8 mouse cellular contexts compared by ENCODE assay signal in the genomic region with DNA sequence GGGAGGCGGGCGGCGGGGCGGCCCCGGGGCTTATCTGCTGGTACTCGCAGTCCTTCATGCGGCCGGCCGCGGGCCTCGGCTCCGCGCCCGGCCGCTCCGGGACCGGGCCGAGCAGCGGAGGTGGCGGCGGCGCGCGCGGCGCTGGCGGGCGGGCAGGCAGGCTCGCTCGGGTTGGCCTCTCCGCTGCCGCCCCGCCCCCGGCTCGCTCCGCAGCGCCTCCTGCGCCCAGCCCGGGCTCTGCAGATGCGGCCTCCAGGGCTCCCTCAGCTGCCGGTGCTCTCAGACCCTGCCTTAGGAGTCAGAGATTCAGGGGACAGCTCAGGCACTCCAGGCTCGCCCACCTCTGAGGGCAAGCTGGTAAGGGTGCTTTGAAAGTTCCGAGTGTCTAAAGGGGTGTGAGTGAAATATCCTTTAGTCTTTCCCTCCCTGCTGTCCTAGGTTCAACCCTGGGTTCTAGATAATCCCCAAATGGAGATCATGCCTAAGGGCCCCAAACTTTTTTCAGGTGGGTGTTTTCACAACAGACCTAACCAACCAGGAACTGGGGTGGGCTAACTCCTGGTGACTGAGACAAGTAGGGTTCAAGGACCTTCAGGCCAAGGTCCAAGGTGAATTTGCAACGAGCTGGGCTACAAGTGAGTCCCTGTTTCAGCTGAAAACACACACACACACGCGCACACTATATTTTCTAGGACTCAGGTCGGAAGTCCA. TPM values are rescaled to one million over a fixed set of nuclear protein-coding genes. Genes with fewer than 3 reads are reported as not detected.
DNase-seq lines count a peak whose midpoint lies in the region; ATAC-seq and TF ChIP-seq lines count a peak whose summit lies in the region.

No protein-coding gene starts in this region.

- 11% methylated on average over 31 of the region's 47 CpGs for WGBS in forebrain, embryonic 11.5 days
- WGBS in heart, embryonic 16.5 days, result 13% methylated on average over 26 of the region's 47 CpGs
- WGBS in liver, embryonic 16.5 days (ENCODE audit: insufficient replicate concordance), result 9% methylated on average over 38 of the region's 47 CpGs
- WGBS in neural tube, embryonic 13.5 days, result 29% methylated on average over 12 of the region's 47 CpGs

- H3K4me3 ChIP-seq in forebrain, embryonic 11.5 days (ENCODE audit: low read depth, low read length), result peak overlapping the region; percentile 90
- H3K4me3 ChIP-seq in heart, embryonic 16.5 days (ENCODE audit: low read length), result peak overlapping the region; percentile 83
- peak overlapping the region; percentile 81 for H3K4me3 ChIP-seq in liver, embryonic 16.5 days (ENCODE audit: low read depth, low read length)
- H3K4me3 ChIP-seq in neural tube, embryonic 13.5 days, result peak overlapping the region; percentile 81
- H3K4me3 ChIP-seq in testis, adult 2 months (ENCODE audit: control insufficient read depth, low read depth, low read length), result peak overlapping the region; percentile 83

- no peaks in the 10 kb centered on the region; the same call in 1 of the 2 replicates for H3K4me1 ChIP-seq in forebrain, embryonic 11.5 days (replicated peaks; ENCODE audit: control insufficient read depth, insufficient read depth, low read length)
- H3K4me1 ChIP-seq in heart, embryonic 16.5 days (ENCODE audit: control insufficient read depth, insufficient read depth, low read length), result peaks cover 24% of the 10 kb centered on the region
- H3K4me1 ChIP-seq in liver, embryonic 16.5 days (ENCODE audit: control insufficient read depth, low read depth, low read length), result peaks cover 21% of the 10 kb centered on the region
- H3K4me1 ChIP-seq in neural tube, embryonic 13.5 days (replicated peaks), result peaks cover 40% of the 10 kb centered on the region
- H3K4me1 ChIP-seq in testis, adult 2 months (ENCODE audit: control insufficient read depth, insufficient read depth, low read length), result peaks cover 11% of the 10 kb centered on the region

- TF ChIP-seq CTCF in testis, adult 2 months (IDR thresholded peaks at IDR 0.05; ENCODE audit: control insufficient read depth, insufficient read depth, insufficient replicate concordance, low read depth, low read length), result peak; percentile 66

- ATAC-seq in CD4-positive, CD25-positive, alpha-beta regulatory T cell, adult 4 months, result peak; percentile 70
- peak; percentile 85 for ATAC-seq in forebrain, embryonic 11.5 days (replicated peaks; ENCODE audit: low FRiP score)
- ATAC-seq in heart, embryonic 16.5 days (replicated peaks; ENCODE audit: extremely low read depth, insufficient read depth, low FRiP score), result peak; percentile 81
- peak; percentile 85 for ATAC-seq in liver, embryonic 16.5 days (ENCODE audit: low read depth)
- peak; percentile 87 for ATAC-seq in neural tube, embryonic 13.5 days (ENCODE audit: low read depth)

- TF ChIP-seq POLR2A in testis, adult 2 months (IDR thresholded peaks at IDR 0.05; ENCODE audit: control insufficient read depth, low read depth, low read length), result no peak

- H3K27me3 ChIP-seq in forebrain, embryonic 11.5 days (ENCODE audit: control insufficient read depth, insufficient read depth, low read length), result no peaks in the 10 kb centered on the region
- no peaks in the 10 kb centered on the region for H3K27me3 ChIP-seq in heart, embryonic 16.5 days (ENCODE audit: control insufficient read depth, insufficient read depth, low read length)
- no peaks in the 10 kb centered on the region for H3K27me3 ChIP-seq in liver, embryonic 16.5 days (ENCODE audit: control insufficient read depth, insufficient read depth, low read depth, low read length)
- no peaks in the 10 kb centered on the region for H3K27me3 ChIP-seq in neural tube, embryonic 13.5 days
- peaks cover 5% of the 10 kb centered on the region; the same call in 1 of the 2 replicates for H3K27me3 ChIP-seq in testis, adult 2 months (ENCODE audit: control insufficient read depth, insufficient read depth, low read length)

- no peaks in the 10 kb centered on the region for H3K9me3 ChIP-seq in forebrain, embryonic 11.5 days (ENCODE audit: control insufficient read depth, low read length)
- H3K9me3 ChIP-seq in heart, embryonic 16.5 days (replicated peaks; ENCODE audit: control insufficient read depth, low read length), result no peaks in the 10 kb centered on the region
- H3K9me3 ChIP-seq in liver, embryonic 16.5 days (replicated peaks; ENCODE audit: control insufficient read depth, low read length), result no peaks in the 10 kb centered on the region
- no peaks in the 10 kb centered on the region for H3K9me3 ChIP-seq in neural tube, embryonic 13.5 days

- no peak overlapping the region; the same call in 1 of the 2 replicates for H3K27ac ChIP-seq in forebrain, embryonic 11.5 days (ENCODE audit: low read depth, low read length)
- peak overlapping the region; percentile 62 for H3K27ac ChIP-seq in heart, embryonic 16.5 days (ENCODE audit: low read length)
- H3K27ac ChIP-seq in liver, embryonic 16.5 days (ENCODE audit: low read length), result peak overlapping the region; percentile 68
- H3K27ac ChIP-seq in neural tube, embryonic 13.5 days (replicated peaks), result peak overlapping the region; percentile 87
- H3K27ac ChIP-seq in testis, adult 2 months (ENCODE audit: control insufficient read depth, insufficient read depth, low read depth, low read length), result peak overlapping the region; percentile 7

- DNase-seq in c-Kit-positive CD71-negative TER-119-negative erythroid progenitor cells, embryonic 14.5 days (ENCODE audit: low read depth), result peak; percentile 66
- DNase-seq in forebrain, embryonic 11.5 days (ENCODE audit: low spot score), result peak; percentile 94
- peak; percentile 90 to 94 for DNase-seq in kidney, postnatal 36 days

- peak overlapping the region; percentile 93 for H3K9ac ChIP-seq in forebrain, embryonic 11.5 days (ENCODE audit: low read length)
- H3K9ac ChIP-seq in heart, embryonic 16.5 days (ENCODE audit: low read length), result peak overlapping the region; percentile 89
- H3K9ac ChIP-seq in liver, embryonic 16.5 days (ENCODE audit: low read depth, low read length), result peak overlapping the region; percentile 91
- H3K9ac ChIP-seq in neural tube, embryonic 13.5 days, result peak overlapping the region; percentile 96

- no peaks in the 10 kb centered on the region for H3K36me3 ChIP-seq in forebrain, embryonic 11.5 days (ENCODE audit: control insufficient read depth, insufficient read depth, low read length)
- H3K36me3 ChIP-seq in heart, embryonic 16.5 days (ENCODE audit: control insufficient read depth, insufficient read depth), result no peaks in the 10 kb centered on the region
- H3K36me3 ChIP-seq in liver, embryonic 16.5 days (ENCODE audit: control insufficient read depth, insufficient read depth), result no peaks in the 10 kb centered on the region
- H3K36me3 ChIP-seq in neural tube, embryonic 13.5 days, result no peaks in the 10 kb centered on the region
- H3K36me3 ChIP-seq in testis, adult 2 months (ENCODE audit: control insufficient read depth, insufficient read depth, low read length), result no peaks in the 10 kb centered on the region

- peak overlapping the region; percentile 97; the same call in 1 of the 2 replicates for H3K4me2 ChIP-seq in forebrain, embryonic 11.5 days (ENCODE audit: low read depth, low read length, severe bottlenecking)
- peak overlapping the region; percentile 95 for H3K4me2 ChIP-seq in heart, embryonic 16.5 days (ENCODE audit: low read depth, low read length)
- peak overlapping the region; percentile 95 for H3K4me2 ChIP-seq in liver, embryonic 16.5 days (ENCODE audit: low read depth, low read length)
- peak overlapping the region; percentile 95 for H3K4me2 ChIP-seq in neural tube, embryonic 13.5 days

RNA-seq across cellular contexts. Expression of gene Zdhhc18, which starts 16.5 kb away (rescaled TPM):
- polyA plus RNA-seq in CD4-positive, CD25-positive, alpha-beta regulatory T cell, adult 4 months (2017; shearing (Covaris generic)), result 10 to 100 TPM; 20.2 to 22.3 TPM
- polyA plus RNA-seq in forebrain, embryonic 11.5 days (2014; fragmentation: Nextera tagmentation; extraction: Ambion mirVana), result 4.8 and 6.3 TPM in 2 replicates
- 1.8 and 2.2 TPM in 2 replicates for polyA plus RNA-seq in heart, embryonic 16.5 days (2015; fragmentation: Nextera tagmentation; extraction: Ambion mirVana)
- polyA plus RNA-seq in liver, embryonic 16.5 days (2015; fragmentation: Nextera tagmentation; extraction: Ambion mirVana), result 0.79 and 1.1 TPM in 2 replicates
- polyA plus RNA-seq in neural tube, embryonic 13.5 days (2015; fragmentation: Nextera tagmentation; extraction: Ambion mirVana), result 2.8 and 4.3 TPM in 2 replicates
- 4.2 and 4.5 TPM in 2 replicates for polyA plus RNA-seq in testis, adult 2 months (2012; rRNA removed)

RNA-seq across cellular contexts. Expression of gene Sfn, which starts 31.5 kb away (rescaled TPM):
- polyA plus RNA-seq in CD4-positive, CD25-positive, alpha-beta regulatory T cell, adult 4 months (2017; shearing (Covaris generic)), result 10 to 100 TPM; 24.7 to 29.7 TPM
- polyA plus RNA-seq in forebrain, embryonic 11.5 days (2014; fragmentation: Nextera tagmentation; extraction: Ambion mirVana), result 11.6 and 15.7 TPM in 2 replicates
- polyA plus RNA-seq in heart, embryonic 16.5 days (2015; fragmentation: Nextera tagmentation; extraction: Ambion mirVana), result 11.2 and 20.6 TPM in 2 replicates
- 0.27 and 0.61 TPM in 2 replicates for polyA plus RNA-seq in liver, embryonic 16.5 days (2015; fragmentation: Nextera tagmentation; extraction: Ambion mirVana)
- 1.0 and 3.3 TPM in 2 replicates for polyA plus RNA-seq in neural tube, embryonic 13.5 days (2015; fragmentation: Nextera tagmentation; extraction: Ambion mirVana)
- polyA plus RNA-seq in testis, adult 2 months (2012; rRNA removed), result 0.81 and 1.1 TPM in 2 replicates

RNA-seq across cellular contexts. Expression of gene Pigv, which starts 39.0 kb away (rescaled TPM):
- 10 to 100 TPM; 14.3 to 16.3 TPM for polyA plus RNA-seq in CD4-positive, CD25-positive, alpha-beta regulatory T cell, adult 4 months (2017; shearing (Covaris generic))
- polyA plus RNA-seq in forebrain, embryonic 11.5 days (2014; fragmentation: Nextera tagmentation; extraction: Ambion mirVana), result 17.2 and 17.8 TPM in 2 replicates
- polyA plus RNA-seq in heart, embryonic 16.5 days (2015; fragmentation: Nextera tagmentation; extraction: Ambion mirVana), result 13.9 and 16.7 TPM in 2 replicates
- polyA plus RNA-seq in liver, embryonic 16.5 days (2015; fragmentation: Nextera tagmentation; extraction: Ambion mirVana), result 6.0 and 6.7 TPM in 2 replicates
- 12.3 and 14.2 TPM in 2 replicates for polyA plus RNA-seq in neural tube, embryonic 13.5 days (2015; fragmentation: Nextera tagmentation; extraction: Ambion mirVana)
- 8.7 and 8.9 TPM in 2 replicates for polyA plus RNA-seq in testis, adult 2 months (2012; rRNA removed)

RNA-seq across cellular contexts. Expression of gene Gpn2, which starts 49.3 kb away (rescaled TPM):
- polyA plus RNA-seq in CD4-positive, CD25-positive, alpha-beta regulatory T cell, adult 4 months (2017; shearing (Covaris generic)), result 1 to 10 TPM; 6.3 to 8.3 TPM
- 28.6 and 31.8 TPM in 2 replicates for polyA plus RNA-seq in forebrain, embryonic 11.5 days (2014; fragmentation: Nextera tagmentation; extraction: Ambion mirVana)
- polyA plus RNA-seq in heart, embryonic 16.5 days (2015; fragmentation: Nextera tagmentation; extraction: Ambion mirVana), result 12.0 and 12.7 TPM in 2 replicates
- 6.5 and 8.6 TPM in 2 replicates for polyA plus RNA-seq in liver, embryonic 16.5 days (2015; fragmentation: Nextera tagmentation; extraction: Ambion mirVana)
- 17.7 TPM in 2 replicates for polyA plus RNA-seq in neural tube, embryonic 13.5 days (2015; fragmentation: Nextera tagmentation; extraction: Ambion mirVana)
- polyA plus RNA-seq in testis, adult 2 months (2012; rRNA removed), result 30.9 and 37.4 TPM in 2 replicates

RNA-seq across cellular contexts. Expression of gene Gpatch3, which starts 58.9 kb away (rescaled TPM):
- 1 to 10 TPM in 1 of 2 experiments, under 1 TPM in 1; 0.51 to 1.4 TPM for polyA plus RNA-seq in CD4-positive, CD25-positive, alpha-beta regulatory T cell, adult 4 months (2017; shearing (Covaris generic))
- 9.2 and 9.3 TPM in 2 replicates for polyA plus RNA-seq in forebrain, embryonic 11.5 days (2014; fragmentation: Nextera tagmentation; extraction: Ambion mirVana)
- 4.6 and 4.7 TPM in 2 replicates for polyA plus RNA-seq in heart, embryonic 16.5 days (2015; fragmentation: Nextera tagmentation; extraction: Ambion mirVana)
- polyA plus RNA-seq in liver, embryonic 16.5 days (2015; fragmentation: Nextera tagmentation; extraction: Ambion mirVana), result 2.9 and 3.2 TPM in 2 replicates
- 7.0 and 7.8 TPM in 2 replicates for polyA plus RNA-seq in neural tube, embryonic 13.5 days (2015; fragmentation: Nextera tagmentation; extraction: Ambion mirVana)
- polyA plus RNA-seq in testis, adult 2 months (2012; rRNA removed), result 4.9 and 5.7 TPM in 2 replicates
